Mouse (Mus musculus) E14TG2a.4 (cell line): ENCODE results near the gene Nlgn2.

Experiments
- CTCF ChIP-seq: conservative IDR thresholded peaks from 2 replicates; pipeline ENCODE4 v1.5.1; 2014; ENCODE audit warnings: low read length
- NANOG ChIP-seq: IDR thresholded peaks from 2 replicates; pipeline ENCODE4 v1.6.1; 2014; ENCODE audit warnings: borderline replicate concordance, low read length, mixed read lengths
- POU5F1 ChIP-seq: IDR thresholded peaks from 2 replicates; pipeline ENCODE4 v1.6.1; 2014; ENCODE audit warnings: low read length, borderline replicate concordance

GRCm38 (mm10) chr11:69837604-69837951 lies at the start of gene Nlgn2:
- TF ChIP-seq CTCF (no peak), POU5F1 (no peak), NANOG (no peak)
